Mouse (Mus musculus) kidney, adult 2 months (tissue): ENCODE results near the gene Elfn2. TPM values are rescaled to one million over a fixed set of nuclear protein-coding genes. Genes with fewer than 3 reads are reported as not detected.

ENCODE experiments used
- DNase-seq: peaks from one replicate; pipeline ENCODE4 v3.0.0; 2021
- H3K27ac ChIP-seq: fragments of 200-500 bp; 2 replicates; pipeline ENCODE4 v1.5.1; 2012; ENCODE audit warnings: low read depth, low read length, control low read depth, inconsistent platforms; ENCODE audit not compliant: insufficient read depth
- H3K27me3 ChIP-seq: fragments of 200-500 bp; replicated peaks from 2 replicates; pipeline ENCODE4 v1.6.1; 2012; ENCODE audit warnings: mild to moderate bottlenecking, moderate library complexity, low read length, inconsistent platforms; ENCODE audit not compliant: control insufficient read depth, insufficient read depth
- H3K36me3 ChIP-seq: fragments of 200-500 bp; 2 replicates; pipeline ENCODE4 v1.6.1; 2012; ENCODE audit warnings: mild to moderate bottlenecking, moderate library complexity, low read length, inconsistent platforms; ENCODE audit not compliant: control insufficient read depth, insufficient read depth
- H3K4me1 ChIP-seq: fragments of 200-500 bp; 2 replicates; pipeline ENCODE4 v1.6.1; 2011; ENCODE audit warnings: low read length; ENCODE audit not compliant: control insufficient read depth, insufficient read depth
- H3K4me3 ChIP-seq: fragments of 200-500 bp; 2 replicates; pipeline ENCODE4 v1.5.1; 2011; ENCODE audit warnings: mild to moderate bottlenecking, low read depth, low read length, control low read depth; ENCODE audit not compliant: insufficient read depth
- CTCF ChIP-seq: fragments of 200-500 bp; conservative IDR thresholded peaks from 2 replicates; pipeline ENCODE4 v1.5.1; 2011; ENCODE audit warnings: low read depth, mild to moderate bottlenecking, control low read depth, low read length, moderate library complexity, mixed read lengths; ENCODE audit not compliant: insufficient read depth, insufficient read length
- POLR2A ChIP-seq: fragments of 200-500 bp; IDR thresholded peaks from one replicate; pipeline ENCODE4 v1.6.1; 2011; ENCODE audit warnings: low read depth, low read length, control low read depth
- WGBS: fragments of 180-500 bp; shearing (Covaris S2); methylation state at CpG from one replicate; pipeline ENCODE4 v1.1.7; 2018; 5-methylcytosine and 5-hydroxymethylcytosine counted together
- polyA plus RNA-seq: library from polyadenylated mRNA; depleted of rRNA; stranded (reverse); fragments of >200 nt; gene quantifications from 2 replicates; pipeline ENCODE4 v1.2.3, GENCODE M21; 2012; rRNA removed

Gene Elfn2
- polyA plus RNA-seq, 1 experiment = 0.03 TPM

- Histone ChIP-seq H3K27me3 (no peaks in the 10 kb centered on the region), H3K36me3 (no peaks in the 10 kb centered on the region), H3K27ac (no peak overlapping the region; the same call in 1 of the 2 replicates), H3K4me3 (no peak overlapping the region), H3K4me1 (no peaks in the 10 kb centered on the region)
- DNase-seq = peak; percentile 93
- 31% methylated on average over 13 of the region's 13 CpGs for whole genome bisulfite sequencing
- TF ChIP-seq CTCF (no peak), POLR2A (no peak)
Observed at GRCm38 (mm10) chr15:78624431-78624950, 94.1 kb downstream of the Elfn2 start.

- TF ChIP-seq CTCF (peak; percentile 90), POLR2A (no peak)
- Histone ChIP-seq H3K27ac (no peak overlapping the region), H3K4me1 (no peaks in the 10 kb centered on the region), H3K36me3 (no peaks in the 10 kb centered on the region), H3K4me3 (no peak overlapping the region), H3K27me3 (no peaks in the 10 kb centered on the region)
- DNase-seq = peak; percentile 70
- 16% methylated on average over 5 of the region's 5 CpGs for WGBS
Observed at GRCm38 (mm10) chr15:78623426-78623825, 95.1 kb downstream of the Elfn2 start.

Other genes starting within 250 kb of the Elfn2 start
- gene Il2rb, start 223.5 kb downstream of the Elfn2 start, polyA plus RNA-seq = 2.2 and 6.3 TPM in 2 replicates
- gene C1qtnf6, start 187.4 kb downstream of the Elfn2 start, polyA plus RNA-seq = 14.3 and 17.0 TPM in 2 replicates
- 0.17 and 0.29 TPM in 2 replicates for gene Sstr3, start 174.1 kb downstream of the Elfn2 start, polyA plus RNA-seq
- gene Rac2, start 146.0 kb downstream of the Elfn2 start, polyA plus RNA-seq = 32.3 and 117 TPM in 2 replicates
- gene Cyth4, start 121.7 kb downstream of the Elfn2 start, polyA plus RNA-seq = 10.6 and 12.1 TPM in 2 replicates
- 15.7 and 16.6 TPM in 2 replicates for gene Mfng, start 54.7 kb upstream of the Elfn2 start, polyA plus RNA-seq
- 80.4 and 93.7 TPM in 2 replicates for gene Card10, start 84.3 kb upstream of the Elfn2 start, polyA plus RNA-seq
- gene Cdc42ep1, start 123.9 kb upstream of the Elfn2 start, polyA plus RNA-seq = 59.2 and 66.7 TPM in 2 replicates
- 0.24 and 0.25 TPM in 2 replicates for gene Lgals2, start 136.8 kb upstream of the Elfn2 start, polyA plus RNA-seq
- 56.5 and 68.1 TPM in 2 replicates for gene Gga1, start 158.4 kb upstream of the Elfn2 start, polyA plus RNA-seq
- 0.03 TPM in 1 of 2 replicates, not detected in the other for gene Gm49510, start 180.9 kb upstream of the Elfn2 start, polyA plus RNA-seq
- gene Sh3bp1, start 181.0 kb upstream of the Elfn2 start, polyA plus RNA-seq = 26.2 and 30.0 TPM in 2 replicates
- 1.7 and 1.9 TPM in 2 replicates for gene Pdxp, start 195.1 kb upstream of the Elfn2 start, polyA plus RNA-seq
- gene Lgals1, start 208.0 kb upstream of the Elfn2 start, polyA plus RNA-seq = 310 and 318 TPM in 2 replicates
- 19.3 and 24.1 TPM in 2 replicates for gene Nol12, start 216.2 kb upstream of the Elfn2 start, polyA plus RNA-seq
- 41.8 and 47.6 TPM in 2 replicates for gene Triobp, start 229.0 kb upstream of the Elfn2 start, polyA plus RNA-seq